Mouse (Mus musculus) erythroblast, embryonic 14.5 days (primary cell): ENCODE measurements around the gene Krtdap.

Source experiments
- GATA1 ChIP-seq: IDR thresholded peaks from 2 replicates; pipeline ENCODE4 v1.6.1; 2012; ENCODE audit warnings: low read length, inconsistent platforms, mixed read lengths
- TAL1 ChIP-seq: IDR thresholded peaks from 3 replicates; pipeline ENCODE4 v1.6.1; 2012; ENCODE audit warnings: low read length, inconsistent platforms, mixed read lengths

DNA sequence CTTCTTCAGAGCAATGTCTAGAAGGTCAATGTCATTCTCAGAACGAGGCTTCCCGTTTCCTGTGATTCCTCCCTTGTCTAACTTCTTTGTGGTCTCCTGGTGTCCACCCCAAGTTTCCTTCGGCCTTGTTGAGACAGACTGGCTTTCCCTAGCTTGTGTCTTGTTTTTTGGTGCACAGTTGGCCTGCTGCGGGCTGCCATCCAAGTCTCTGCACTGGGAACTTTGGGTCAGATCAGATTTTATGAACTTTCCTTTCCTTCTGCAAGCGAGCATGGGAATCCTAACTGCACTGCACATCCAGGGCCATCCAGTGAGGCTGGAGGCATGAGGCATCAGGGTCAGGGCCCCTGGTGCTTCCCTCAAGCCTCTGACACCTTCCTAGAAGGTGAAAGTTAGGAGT is 33.8 kb downstream of the Krtdap start:
- TF ChIP-seq GATA1 (no peak), TAL1 (no peak)
